Mouse (Mus musculus): ENCODE measurements around the gene Golm1.

GRCm38 (mm10) chr13:59682629-59683028 lies 7.0 kb upstream of the Golm1 start:
- TF ChIP-seq CTCF (IDR thresholded peaks at IDR 0.05) = no peak
- no peak for TF ChIP-seq POLR2A (IDR thresholded peaks at IDR 0.05; ENCODE audit: insufficient read depth, low read depth, low read length)
- TF ChIP-seq EP300 (IDR thresholded peaks at IDR 0.05; ENCODE audit: insufficient read depth, low read depth, low read length) = no peak
